Mouse (Mus musculus) CD4-positive, CD25-positive, alpha-beta regulatory T cell, adult 9 weeks (primary cell): ENCODE data around the gene Olfr912. TPM values are rescaled to one million over a fixed set of nuclear protein-coding genes. Genes with fewer than 3 reads are reported as not detected.

Experiments
- polyA plus RNA-seq: library from polyadenylated mRNA; unstranded; fragments of 100-300 nt; shearing (Covaris generic); gene quantifications from one replicate; pipeline ENCODE4 v1.2.1, GENCODE M21; 2017

The Olfr912 gene
- 0.06 TPM for polyA plus RNA-seq

DNA sequence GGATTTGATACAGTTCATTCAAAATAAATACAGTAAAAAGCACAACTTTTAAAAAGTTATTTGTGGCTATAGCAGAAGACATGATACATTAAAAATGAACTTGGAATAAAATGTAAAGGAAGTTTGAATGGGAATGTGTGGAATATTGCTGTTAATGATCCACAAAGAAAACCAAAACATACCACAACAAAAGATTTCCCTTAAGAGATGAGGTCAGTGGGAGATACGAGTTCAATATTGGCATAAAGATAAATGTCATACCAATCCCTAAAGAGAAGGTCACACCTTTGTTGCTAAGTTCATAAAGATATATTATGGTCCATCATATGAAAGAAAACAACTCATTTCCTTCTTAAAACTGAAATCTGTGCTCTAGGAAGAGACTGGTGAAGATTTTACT lies at the start of gene Olfr912:
Olfr912 (plus strand) TSS at position 301 of the 400 bp plus-strand sequence.

DNA sequence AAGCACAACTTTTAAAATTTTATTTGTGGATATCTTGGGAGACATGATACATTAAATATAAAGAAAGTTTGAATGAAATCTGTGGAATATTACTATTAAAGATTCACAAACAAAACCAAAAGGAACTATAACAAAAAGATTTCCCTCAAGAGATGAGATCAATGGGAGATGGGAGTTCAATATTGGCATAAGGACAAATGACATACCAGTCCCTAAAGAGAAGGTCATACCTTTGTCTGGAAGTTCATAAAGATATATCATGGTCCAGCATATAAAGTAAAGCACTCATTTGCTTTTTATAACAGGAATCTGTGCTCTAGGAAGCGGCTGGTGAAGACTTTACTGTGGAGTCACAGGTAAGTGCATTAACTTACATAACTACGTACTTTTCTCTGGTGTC lies 42.4 kb upstream of the Olfr912 start, which contains the start of gene Olfr910:
Olfr910 (plus strand) TSS at position 301 of the 400 bp plus-strand sequence.

DNA sequence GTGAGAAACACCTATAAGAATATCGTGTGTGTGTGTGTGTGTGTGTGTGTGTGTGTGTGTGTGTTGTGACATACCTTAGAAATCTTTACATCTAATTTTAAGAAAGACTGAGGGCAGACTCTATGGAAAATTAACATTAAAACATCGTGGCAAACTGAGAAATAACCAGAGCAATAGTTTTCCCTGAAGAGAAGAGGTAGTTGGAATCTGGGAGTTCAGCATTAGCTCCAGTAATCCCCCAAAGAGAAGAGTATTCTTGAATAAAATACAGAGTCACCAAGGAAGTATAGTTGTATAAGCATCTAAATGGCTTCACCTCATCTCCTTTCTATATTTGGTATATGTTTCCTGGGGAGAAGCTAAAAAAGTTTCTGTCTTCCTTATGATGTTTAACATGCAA lies 12.5 kb downstream of the Olfr912 start, which contains the start of gene Olfr913:
Olfr913 (plus strand) TSS at position 301 of the 400 bp plus-strand sequence.

DNA sequence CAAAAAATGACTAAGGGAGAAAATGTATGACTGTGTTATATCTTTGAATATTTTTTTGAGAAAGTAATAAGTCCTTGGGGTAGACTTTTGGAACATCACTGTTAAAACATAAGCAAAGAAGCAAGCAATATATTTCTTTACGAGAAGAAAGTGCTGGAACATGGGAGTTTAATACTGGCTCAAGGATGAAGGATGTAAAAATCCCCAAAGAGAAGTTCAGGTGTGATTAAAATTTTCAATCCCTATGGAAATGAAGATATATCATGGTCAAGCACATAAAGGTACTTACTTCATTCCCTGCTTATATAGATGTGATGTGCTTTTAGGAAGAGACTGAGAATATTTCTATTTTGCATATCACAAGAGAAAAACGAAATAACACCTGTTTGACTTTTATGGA lies 24.8 kb downstream of the Olfr912 start, which contains the start of gene Olfr914:
Olfr914 (plus strand) TSS at position 301 of the 400 bp plus-strand sequence.

Other genes starting within 250 kb of the Olfr912 start
- gene Olfr898, start 231.8 kb upstream of the Olfr912 start, polyA plus RNA-seq: not detected
- not detected for gene Olfr250, start 213.3 kb upstream of the Olfr912 start, polyA plus RNA-seq
- gene Olfr251, start 203.1 kb upstream of the Olfr912 start, polyA plus RNA-seq: not detected
- not detected for gene Olfr147, start 178.5 kb upstream of the Olfr912 start, polyA plus RNA-seq
- gene Olfr901, start 150.7 kb upstream of the Olfr912 start, polyA plus RNA-seq: 0.20 TPM
- not detected for gene Olfr902, start 132.5 kb upstream of the Olfr912 start, polyA plus RNA-seq
- gene Olfr904, start 117.0 kb upstream of the Olfr912 start, polyA plus RNA-seq: not detected
- not detected for gene Olfr905, start 109.1 kb upstream of the Olfr912 start, polyA plus RNA-seq
- gene Olfr906, start 93.1 kb upstream of the Olfr912 start, polyA plus RNA-seq: not detected
- gene Olfr907, start 84.4 kb upstream of the Olfr912 start, polyA plus RNA-seq: not detected
- not detected for gene Olfr911-ps1, start 58.6 kb upstream of the Olfr912 start, polyA plus RNA-seq
- not detected for gene Olfr910, start 42.3 kb upstream of the Olfr912 start, polyA plus RNA-seq
- not detected for gene Olfr913, start 12.6 kb downstream of the Olfr912 start, polyA plus RNA-seq
- not detected for gene Olfr914, start 24.9 kb downstream of the Olfr912 start, polyA plus RNA-seq
- gene Olfr916, start 79.7 kb downstream of the Olfr912 start, polyA plus RNA-seq: not detected
- not detected for gene Olfr917, start 85.7 kb downstream of the Olfr912 start, polyA plus RNA-seq
- gene Olfr918, start 94.4 kb downstream of the Olfr912 start, polyA plus RNA-seq: not detected
- not detected for gene Olfr919, start 123.5 kb downstream of the Olfr912 start, polyA plus RNA-seq
- gene Vwa5a, start 138.1 kb downstream of the Olfr912 start, polyA plus RNA-seq: 44.0 TPM
- gene Olfr920, start 172.1 kb downstream of the Olfr912 start, polyA plus RNA-seq: 0.16 TPM
- not detected for gene Olfr921, start 192.9 kb downstream of the Olfr912 start, polyA plus RNA-seq
- gene Olfr922, start 234.4 kb downstream of the Olfr912 start, polyA plus RNA-seq: not detected
- not detected for gene Olfr923, start 246.4 kb downstream of the Olfr912 start, polyA plus RNA-seq